Mouse (Mus musculus) embryo, embryonic 11 days (tissue): ENCODE data around the gene Irf4.

ENCODE experiments used
- DNase-seq: peaks from one replicate; pipeline ENCODE4 v3.0.0-alpha.2; 2015

The Irf4 gene

GRCm38 (mm10) chr13:30741172-30741571 is 7.9 kb upstream of the Irf4 start:
- DNase-seq, result no peak

- no peak for DNase-seq
Measured at GRCm38 (mm10) chr13:30742411-30742970, 6.5 kb upstream of the Irf4 start.

- DNase-seq, result no peak
Measured at GRCm38 (mm10) chr13:30745121-30745520, 3.9 kb upstream of the Irf4 start.

GRCm38 (mm10) chr13:30747068-30747467 is 2.0 kb upstream of the Irf4 start:
- DNase-seq, result no peak

- no peak for DNase-seq
Measured at GRCm38 (mm10) chr13:30747504-30747903, 1.5 kb upstream of the Irf4 start.

- DNase-seq, result no peak
Measured at GRCm38 (mm10) chr13:30748321-30748720, 705 bp upstream of the Irf4 start.

- peak; percentile 23 for DNase-seq
Measured at GRCm38 (mm10) chr13:30749557-30750141, 623 bp downstream of the Irf4 start.

GRCm38 (mm10) chr13:30750461-30751303 is 1.7 kb downstream of the Irf4 start:
- DNase-seq, result peak; percentile 61

GRCm38 (mm10) chr13:30751304-30751580 is 2.2 kb downstream of the Irf4 start:
- DNase-seq, result no peak

- DNase-seq, result no peak
Measured at GRCm38 (mm10) chr13:30752581-30753187, 3.7 kb downstream of the Irf4 start.

- no peak for DNase-seq
Measured at GRCm38 (mm10) chr13:30753441-30753840, 4.4 kb downstream of the Irf4 start.

- no peak for DNase-seq
Measured at GRCm38 (mm10) chr13:30754066-30754465, 5.0 kb downstream of the Irf4 start.

- no peak for DNase-seq
Measured at GRCm38 (mm10) chr13:30754825-30755476, 5.9 kb downstream of the Irf4 start.

- no peak for DNase-seq
Measured at GRCm38 (mm10) chr13:30755577-30755976, 6.6 kb downstream of the Irf4 start.

- DNase-seq, result no peak
Measured at GRCm38 (mm10) chr13:30755998-30756639, 7.1 kb downstream of the Irf4 start.

GRCm38 (mm10) chr13:30757264-30757900 is 8.4 kb downstream of the Irf4 start:
- no peak for DNase-seq

- no peak for DNase-seq
Measured at GRCm38 (mm10) chr13:30758789-30759381, 9.9 kb downstream of the Irf4 start.

- DNase-seq, result no peak
Measured at GRCm38 (mm10) chr13:30760374-30761090, 11.5 kb downstream of the Irf4 start.

- DNase-seq, result no peak
Measured at GRCm38 (mm10) chr13:30761151-30761631, 12.2 kb downstream of the Irf4 start.

- no peak for DNase-seq
Measured at GRCm38 (mm10) chr13:30762224-30762623, 13.2 kb downstream of the Irf4 start.
